Mouse (Mus musculus) kidney, adult 8-10 months (tissue): Measurements from ENCODE around the gene Nfkbib.
A peak's percentile ranks its signal among the peaks of the same experiment; 100 is the strongest.

Source experiments
- DNase-seq, 2 experiments: peaks; one replicate each; pipeline ENCODE4 v3.0.0; 2022

Nfkbib gene

GRCm38 (mm10) chr7:28716590-28717281, 50.6 kb downstream of the Nfkbib start, which contains the start of gene Fbxo17:
Fbxo17 (plus strand) TSS chr7:28716804.
- DNase-seq: peak in 1 of 2 experiments; percentile 11

GRCm38 (mm10) chr7:28715598-28715997, 51.7 kb downstream of the Nfkbib start:
- no peak for DNase-seq

- no peak for DNase-seq
Observed at GRCm38 (mm10) chr7:28714667-28715066, 52.6 kb downstream of the Nfkbib start.

GRCm38 (mm10) chr7:28710962-28711361, 56.4 kb downstream of the Nfkbib start:
- DNase-seq: no peak

- no peak for DNase-seq
Observed at GRCm38 (mm10) chr7:28709454-28709853, 57.9 kb downstream of the Nfkbib start.
